Mouse (Mus musculus): ENCODE results near the gene Pax5. TPM values are rescaled to one million over a fixed set of nuclear protein-coding genes. Genes with fewer than 3 reads are reported as not detected.
A peak's percentile ranks its signal among the peaks of the same experiment; 100 is the strongest.

The Pax5 gene
- total and polyA plus RNA-seq, 3 experiments = 0.68 to 1.5 (median 1.1) TPM

- no peaks in the 10 kb centered on the region for H3K4me1 ChIP-seq (ENCODE audit: control insufficient read depth, insufficient read depth, low read length)
- H3K79me2 ChIP-seq (replicated peaks; ENCODE audit: control insufficient read depth, insufficient read depth, low read length) = no peaks in the 10 kb centered on the region
- no peaks in the 10 kb centered on the region for H3K27me3 ChIP-seq (ENCODE audit: control insufficient read depth, insufficient read depth, low read length)
- H3K4me3 ChIP-seq = no peak overlapping the region
- no peak for DNase-seq
- no peak overlapping the region for H3K9ac ChIP-seq (ENCODE audit: low read depth, low read length)
- intact Hi-C loops (cut with DNase I) = no loop called here
- H3K27ac ChIP-seq = no peak overlapping the region
- WGBS = 40% methylated on average over 4 of the region's 4 CpGs
- TF ChIP-seq EP300 (IDR thresholded peaks at IDR 0.05; ENCODE audit: insufficient read depth, low read depth, low read length) (no peak), POLR2A (IDR thresholded peaks at IDR 0.05; ENCODE audit: insufficient read depth, low read depth, low read length) (no peak)
- H3K36me3 ChIP-seq (ENCODE audit: control insufficient read depth, insufficient read depth, low read length) = no peaks in the 10 kb centered on the region
Measured at GRCm38 (mm10) chr4:44582687-44583086, 127.6 kb downstream of the Pax5 start.

- no peak overlapping the region for H3K4me3 ChIP-seq
- no peaks in the 10 kb centered on the region for H3K79me2 ChIP-seq (replicated peaks; ENCODE audit: control insufficient read depth, insufficient read depth, low read length)
- no peak overlapping the region for H3K27ac ChIP-seq
- H3K27me3 ChIP-seq (ENCODE audit: control insufficient read depth, insufficient read depth, low read length) = no peaks in the 10 kb centered on the region
- H3K9ac ChIP-seq (ENCODE audit: low read depth, low read length) = no peak overlapping the region
- DNase-seq = no peak
- no peaks in the 10 kb centered on the region for H3K36me3 ChIP-seq (ENCODE audit: control insufficient read depth, insufficient read depth, low read length)
- no peak for TF ChIP-seq CTCF (IDR thresholded peaks at IDR 0.05)
- intact Hi-C loops (cut with DNase I) = loop anchor here (5.0 kb wide), 1 partner anchor 334 kb away; no protein-coding TSS in a partner anchor
- WGBS = 40% methylated on average over 5 of the region's 5 CpGs
- no peaks in the 10 kb centered on the region for H3K4me1 ChIP-seq (ENCODE audit: control insufficient read depth, insufficient read depth, low read length)
Measured at GRCm38 (mm10) chr4:44578591-44578990, 131.7 kb downstream of the Pax5 start.

- Histone ChIP-seq H3K79me2 (replicated peaks; ENCODE audit: control insufficient read depth, insufficient read depth, low read length) (no peaks in the 10 kb centered on the region), H3K27me3 (ENCODE audit: control insufficient read depth, insufficient read depth, low read length) (no peaks in the 10 kb centered on the region), H3K4me1 (ENCODE audit: control insufficient read depth, insufficient read depth, low read length) (no peaks in the 10 kb centered on the region), H3K27ac (no peak overlapping the region), H3K36me3 (ENCODE audit: control insufficient read depth, insufficient read depth, low read length) (no peaks in the 10 kb centered on the region), H3K9ac (ENCODE audit: low read depth, low read length) (no peak overlapping the region), H3K4me3 (no peak overlapping the region)
- no peak for TF ChIP-seq EP300 (IDR thresholded peaks at IDR 0.05; ENCODE audit: insufficient read depth, low read depth, low read length)
- no peak for TF ChIP-seq POLR2A (IDR thresholded peaks at IDR 0.05; ENCODE audit: insufficient read depth, low read depth, low read length)
- peak; percentile 73 for TF ChIP-seq CTCF (IDR thresholded peaks at IDR 0.05)
- 44% methylated on average over 5 of the region's 5 CpGs for WGBS
- peak; percentile 28 to 61 for DNase-seq
- intact Hi-C loops (cut with DNase I) = loop anchor here (1.0 to 5.0 kb wide), 2 partner anchors 92 to 335 kb away; no protein-coding TSS in a partner anchor
Measured at GRCm38 (mm10) chr4:44577293-44577692, 133.0 kb downstream of the Pax5 start.

- intact Hi-C loops (cut with DNase I) = loop anchor here (1.0 to 5.0 kb wide), 2 partner anchors 93 to 336 kb away; no protein-coding TSS in a partner anchor
- H3K27me3 ChIP-seq (ENCODE audit: control insufficient read depth, insufficient read depth, low read length) = no peaks in the 10 kb centered on the region
- TF ChIP-seq POLR2A (IDR thresholded peaks at IDR 0.05; ENCODE audit: insufficient read depth, low read depth, low read length) (no peak), EP300 (IDR thresholded peaks at IDR 0.05; ENCODE audit: insufficient read depth, low read depth, low read length) (no peak), CTCF (IDR thresholded peaks at IDR 0.05) (no peak)
Measured at GRCm38 (mm10) chr4:44576786-44577185, 133.5 kb downstream of the Pax5 start.

GRCm38 (mm10) chr4:44573017-44573416, 137.3 kb downstream of the Pax5 start:
- no peak for DNase-seq
- TF ChIP-seq CTCF (IDR thresholded peaks at IDR 0.05) (no peak), POLR2A (IDR thresholded peaks at IDR 0.05; ENCODE audit: insufficient read depth, low read depth, low read length) (no peak), EP300 (IDR thresholded peaks at IDR 0.05; ENCODE audit: insufficient read depth, low read depth, low read length) (no peak)
- 83% methylated on average over 5 of the region's 5 CpGs for WGBS
- Histone ChIP-seq H3K4me1 (ENCODE audit: control insufficient read depth, insufficient read depth, low read length) (no peaks in the 10 kb centered on the region), H3K27ac (no peak overlapping the region), H3K79me2 (replicated peaks; ENCODE audit: control insufficient read depth, insufficient read depth, low read length) (no peaks in the 10 kb centered on the region), H3K27me3 (ENCODE audit: control insufficient read depth, insufficient read depth, low read length) (no peaks in the 10 kb centered on the region), H3K4me3 (no peak overlapping the region), H3K36me3 (ENCODE audit: control insufficient read depth, insufficient read depth, low read length) (no peaks in the 10 kb centered on the region), H3K9ac (ENCODE audit: low read depth, low read length) (no peak overlapping the region)
- intact Hi-C loops (cut with DNase I) = no loop called here

More at GRCm38 (mm10) chr4:44576786-44577185, 133.5 kb downstream of the Pax5 start:
- 28% methylated on average over 5 of the region's 5 CpGs for WGBS
- H3K36me3 ChIP-seq (ENCODE audit: control insufficient read depth, insufficient read depth, low read length) = no peaks in the 10 kb centered on the region
- no peaks in the 10 kb centered on the region for H3K4me1 ChIP-seq (ENCODE audit: control insufficient read depth, insufficient read depth, low read length)
- no peak for DNase-seq
- H3K79me2 ChIP-seq (replicated peaks; ENCODE audit: control insufficient read depth, insufficient read depth, low read length) = no peaks in the 10 kb centered on the region
- H3K4me3 ChIP-seq = no peak overlapping the region
- H3K27ac ChIP-seq = no peak overlapping the region
- H3K9ac ChIP-seq (ENCODE audit: low read depth, low read length) = no peak overlapping the region

GRCm38 (mm10) chr4:44572373-44572772, 137.9 kb downstream of the Pax5 start:
- Histone ChIP-seq H3K27ac (no peak overlapping the region), H3K4me1 (ENCODE audit: control insufficient read depth, insufficient read depth, low read length) (no peaks in the 10 kb centered on the region), H3K4me3 (no peak overlapping the region), H3K9ac (ENCODE audit: low read depth, low read length) (no peak overlapping the region), H3K27me3 (ENCODE audit: control insufficient read depth, insufficient read depth, low read length) (no peaks in the 10 kb centered on the region), H3K79me2 (replicated peaks; ENCODE audit: control insufficient read depth, insufficient read depth, low read length) (no peaks in the 10 kb centered on the region), H3K36me3 (ENCODE audit: control insufficient read depth, insufficient read depth, low read length) (no peaks in the 10 kb centered on the region)
- no peak for TF ChIP-seq CTCF (IDR thresholded peaks at IDR 0.05)
- no peak for TF ChIP-seq POLR2A (IDR thresholded peaks at IDR 0.05; ENCODE audit: insufficient read depth, low read depth, low read length)
- no peak for TF ChIP-seq EP300 (IDR thresholded peaks at IDR 0.05; ENCODE audit: insufficient read depth, low read depth, low read length)
- intact Hi-C loops (cut with DNase I) = no loop called here
- WGBS = 53% methylated on average over 5 of the region's 5 CpGs
- DNase-seq = no peak

Measured in heart, adult 2 months (tissue).